Mouse (Mus musculus): ENCODE data around the gene Slc34a1.
"Not testable (repeated sequence)": the region's sequence is repeated elsewhere in the genome, so short reads cannot be mapped to it uniquely, and the experiment has no call there.

Slc34a1 gene

GRCm38 (mm10) chr13:55404853-55405782 lies 7.1 kb downstream of the Slc34a1 start:
- peak; percentile 93 for DNase-seq

DNA sequence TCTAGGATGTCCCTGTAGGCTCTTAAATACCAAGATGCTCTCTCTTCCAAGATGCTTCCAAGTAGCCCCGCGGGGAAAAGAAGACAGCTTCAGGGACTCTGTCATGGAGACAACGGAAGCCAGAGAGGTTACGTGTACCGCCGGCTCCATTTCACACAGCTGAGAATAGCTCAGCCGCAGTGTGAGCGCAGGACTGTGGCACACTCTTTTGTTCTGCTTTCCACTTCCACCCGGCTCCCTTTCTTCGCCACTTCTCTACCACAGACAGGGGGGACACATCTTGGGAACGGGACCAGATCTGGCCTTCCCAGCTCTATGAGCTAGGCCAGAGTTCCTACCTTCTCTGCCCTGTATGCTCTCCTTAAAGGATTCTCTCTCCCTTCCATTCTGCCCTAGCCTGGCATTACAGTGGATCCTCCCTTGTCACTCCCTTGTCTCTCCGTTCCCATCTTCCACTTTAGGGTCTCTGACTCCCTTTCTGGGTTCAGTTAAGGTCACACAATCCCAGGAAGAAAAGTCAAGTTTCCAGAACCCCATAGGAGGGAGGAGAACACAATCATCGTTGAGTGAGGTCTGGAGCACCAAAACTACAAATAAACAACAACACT lies 7.9 kb downstream of the Slc34a1 start:
- DNase-seq, result peak; percentile 77

- no peak for DNase-seq
These were observed 9.4 kb downstream of the Slc34a1 start for GRCm38 (mm10) chr13:55407341-55407740.

- DNase-seq, result no peak
These were observed 10.6 kb downstream of the Slc34a1 start for GRCm38 (mm10) chr13:55408546-55409120.

- DNase-seq, result no peak
These were observed 13.8 kb downstream of the Slc34a1 start for GRCm38 (mm10) chr13:55411826-55412225.

- peak; percentile 43 for DNase-seq
These were observed 14.8 kb downstream of the Slc34a1 start for GRCm38 (mm10) chr13:55412643-55413307.

GRCm38 (mm10) chr13:55413333-55413732 lies 15.3 kb downstream of the Slc34a1 start:
- no peak for DNase-seq

DNA sequence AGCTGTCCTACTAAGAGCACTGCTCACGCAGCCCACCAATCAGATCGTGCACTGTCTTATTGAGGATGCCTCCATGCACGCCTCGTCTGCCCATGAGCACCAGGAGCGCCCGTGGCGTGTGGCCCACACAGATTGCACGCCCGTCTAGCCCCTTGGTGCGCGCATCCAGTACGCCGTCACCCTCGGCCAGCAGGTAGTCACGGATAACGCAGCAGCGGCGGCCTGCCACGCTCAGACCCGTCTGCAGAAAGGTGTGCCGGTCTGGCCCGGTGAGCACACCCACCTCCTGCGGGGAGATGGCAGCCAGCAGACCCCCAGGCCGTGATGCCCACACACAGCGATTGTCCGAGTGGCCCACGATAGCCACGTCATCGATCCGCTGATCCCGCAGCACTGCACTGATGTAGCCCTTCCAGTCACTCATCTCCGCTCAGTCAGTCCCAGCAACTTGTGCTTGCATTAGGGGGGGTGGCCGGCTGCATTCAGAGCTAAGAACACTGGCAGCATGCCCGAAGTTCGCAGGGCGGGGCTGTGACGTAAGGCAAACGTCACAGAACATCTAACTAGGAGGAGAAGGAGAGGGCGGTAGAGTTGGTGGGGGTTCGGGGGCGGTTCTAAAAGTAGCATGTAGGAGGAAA lies 16.9 kb downstream of the Slc34a1 start, which contains the start of gene Pfn3:
Gene Pfn3, minus strand, starts transcription at position 490 of the 638 bp plus-strand sequence.
- DNase-seq, result no peak

DNA sequence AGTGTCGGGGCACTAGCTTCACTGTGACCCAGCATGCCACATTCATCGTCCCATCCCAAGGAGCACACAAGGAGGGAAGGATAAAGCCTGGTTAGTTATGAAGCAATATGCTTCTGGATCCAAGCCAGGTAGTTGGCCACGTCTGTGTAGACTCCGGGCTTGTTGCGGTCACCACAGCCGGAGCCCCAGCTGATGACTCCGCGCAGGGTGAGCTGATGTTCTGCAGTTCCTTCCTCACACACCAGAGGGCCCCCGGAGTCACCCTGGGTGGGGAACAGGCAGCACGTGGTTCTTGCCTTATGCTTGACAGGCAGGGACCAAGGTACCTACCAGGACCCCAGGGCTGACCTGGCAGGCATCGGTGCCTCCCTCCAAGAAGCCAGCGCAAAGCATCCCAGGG lies 20.0 kb downstream of the Slc34a1 start:
- DNase-seq, result peak; percentile 97

GRCm38 (mm10) chr13:55419142-55419541 lies 21.2 kb downstream of the Slc34a1 start:
- no peak for DNase-seq

- DNase-seq, result peak; percentile 58
These were observed 22.3 kb downstream of the Slc34a1 start for GRCm38 (mm10) chr13:55420018-55420932.

DNA sequence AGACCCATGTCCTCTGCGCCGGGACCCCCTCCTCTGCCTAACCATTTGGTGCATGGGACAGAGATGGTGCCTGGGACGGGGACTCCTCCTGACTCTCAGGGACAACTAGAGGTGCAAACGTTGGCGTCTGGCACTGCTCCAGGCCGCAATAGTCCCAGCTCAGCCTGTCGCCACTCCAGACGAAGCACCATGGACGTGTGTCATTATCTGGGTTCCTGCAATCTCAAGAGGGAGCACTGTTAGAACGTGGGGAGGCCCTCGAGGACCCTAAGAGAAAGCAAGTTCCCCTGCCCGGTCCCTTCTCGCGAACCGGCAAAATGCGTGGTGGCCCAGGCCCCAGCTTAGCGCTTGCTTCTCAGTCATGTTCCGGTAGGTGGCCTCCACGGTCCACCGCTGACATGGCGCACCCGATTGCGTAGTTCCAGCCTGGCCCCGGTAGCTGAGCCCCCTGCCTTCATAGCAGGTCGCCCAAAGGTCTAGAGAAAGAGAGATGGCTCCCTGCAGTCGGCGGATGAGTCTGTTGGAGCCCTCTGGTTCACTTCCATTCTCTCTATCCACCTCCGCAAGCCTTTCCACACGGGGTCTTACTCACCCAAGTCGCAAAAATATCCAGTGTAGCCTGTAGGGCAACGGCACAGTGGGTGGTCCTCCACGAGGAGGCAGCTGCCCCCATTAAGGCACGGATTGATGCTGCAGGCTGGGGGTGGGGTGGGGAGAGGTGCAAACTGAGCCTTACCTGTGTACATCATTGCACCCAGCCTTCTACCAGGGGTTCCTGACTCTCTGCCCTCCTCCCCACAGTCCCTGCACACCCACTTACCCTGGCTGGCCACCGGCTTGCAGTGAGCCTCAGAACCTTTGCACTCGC lies 23.2 kb downstream of the Slc34a1 start:
- peak; percentile 89 for DNase-seq

DNA sequence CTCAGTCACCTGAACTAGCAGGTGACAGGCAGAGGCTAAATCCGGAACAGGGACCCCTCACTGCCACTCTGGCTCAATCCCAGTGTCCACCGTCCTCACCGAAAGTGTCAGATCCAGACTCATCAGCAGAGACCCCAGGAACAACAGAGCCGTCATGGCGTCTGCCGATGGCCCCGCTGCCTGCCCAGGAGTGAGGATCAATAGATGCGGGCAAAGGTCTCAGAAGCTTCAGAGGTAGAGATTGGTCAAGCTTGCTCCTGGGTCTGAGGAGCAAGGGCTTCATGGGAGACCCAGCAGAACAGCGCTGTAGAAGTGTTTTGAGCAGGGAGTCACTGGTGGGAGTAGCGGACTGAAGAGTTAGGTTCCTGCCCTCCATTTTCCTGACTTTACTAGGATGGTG lies 28.6 kb downstream of the Slc34a1 start, which contains the start of gene F12:
Gene F12, minus strand, starts transcription at position 181 of the 400 bp plus-strand sequence.
- DNase-seq, result no peak

DNA sequence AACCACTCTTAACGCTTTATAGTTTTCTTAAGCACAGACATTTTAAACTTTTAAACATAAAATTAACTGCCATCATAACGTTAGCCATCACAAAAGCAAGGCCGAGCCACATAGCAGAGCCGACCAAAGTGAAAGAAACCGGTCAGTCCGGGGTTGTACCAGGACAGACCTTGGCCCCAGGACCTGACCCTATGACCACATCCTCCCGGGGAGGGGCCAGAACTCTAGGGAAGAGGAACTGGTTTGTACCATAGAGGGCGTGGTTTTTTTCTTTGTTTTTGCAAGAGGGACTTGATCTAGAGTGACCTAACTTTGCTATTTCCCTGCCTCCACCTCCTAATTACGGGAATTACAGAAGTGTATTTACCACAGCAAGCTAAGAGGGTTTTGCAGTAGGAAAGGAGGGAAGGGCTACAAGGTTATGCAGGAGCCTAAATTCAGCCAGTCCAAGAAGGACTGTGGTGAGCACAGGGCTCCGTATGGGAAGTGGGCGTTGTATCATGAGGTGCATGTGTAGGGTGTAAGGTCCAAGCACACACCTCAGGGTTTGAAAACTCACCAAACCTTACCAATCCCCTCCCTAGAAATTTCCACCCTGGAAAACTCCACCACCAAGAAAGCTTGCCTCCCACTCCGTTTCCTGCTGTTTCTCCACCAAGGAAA lies 31.4 kb downstream of the Slc34a1 start:
- DNase-seq, result no peak

DNA sequence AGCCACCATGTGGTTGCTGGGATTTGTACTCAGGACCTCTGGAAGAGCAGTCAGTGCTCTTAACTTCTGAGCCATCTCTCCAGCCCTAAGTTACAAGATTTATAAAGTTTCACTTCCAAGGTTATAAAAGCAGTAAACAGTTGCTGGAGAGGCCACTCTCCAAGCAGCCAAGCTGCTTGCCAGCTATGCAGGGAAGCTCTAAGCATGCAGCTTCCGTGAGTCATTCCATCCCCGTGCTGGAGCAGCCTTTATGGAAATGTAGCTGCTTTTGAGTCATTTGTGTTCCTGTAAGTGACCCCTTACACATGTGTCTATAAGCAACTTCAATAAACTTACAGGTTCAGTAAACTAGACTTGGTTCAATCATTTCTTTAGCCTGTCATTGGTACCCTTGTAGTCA lies 32.6 kb downstream of the Slc34a1 start:
- no peak for DNase-seq

DNA sequence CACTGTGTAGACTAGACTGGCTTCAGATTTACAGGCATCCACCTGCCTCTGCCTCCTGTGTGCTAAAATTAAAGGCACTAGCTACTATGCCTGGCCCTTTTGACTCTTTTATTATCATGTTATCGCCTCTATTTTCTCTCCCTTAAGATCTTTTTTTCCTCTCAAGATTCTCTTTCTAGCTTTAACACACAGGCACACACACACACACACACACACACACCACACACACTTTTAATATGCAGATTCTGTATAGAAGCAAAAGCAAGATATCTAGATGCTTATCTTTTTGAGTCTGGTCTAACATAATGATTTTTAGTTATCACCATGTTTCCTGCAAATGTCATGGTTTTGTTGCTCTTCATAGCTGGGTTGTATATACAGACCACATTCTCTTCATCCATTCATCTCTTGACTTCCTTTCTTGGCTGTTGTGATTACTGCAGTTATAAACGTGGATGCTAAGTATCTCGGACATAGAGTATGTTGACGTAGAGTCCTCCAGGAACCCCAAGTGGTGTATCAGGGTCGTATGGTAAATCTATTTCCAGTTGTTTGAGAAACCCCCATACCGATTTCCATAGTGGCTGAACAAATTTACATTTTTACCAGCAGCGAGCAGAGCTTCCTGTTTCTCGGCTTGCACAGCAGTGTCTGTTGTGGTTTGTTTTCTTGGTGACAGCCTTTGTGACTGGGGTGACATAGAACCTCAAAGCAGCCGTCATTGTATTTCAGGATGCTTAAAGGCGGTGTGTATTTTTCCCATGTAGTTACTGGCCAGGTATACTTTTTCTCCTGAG lies 34.1 kb downstream of the Slc34a1 start:
- peak; percentile 52 for DNase-seq

GRCm38 (mm10) chr13:55437111-55437629 lies 39.2 kb downstream of the Slc34a1 start:
- DNase-seq, result not testable (repeated sequence)

DNA sequence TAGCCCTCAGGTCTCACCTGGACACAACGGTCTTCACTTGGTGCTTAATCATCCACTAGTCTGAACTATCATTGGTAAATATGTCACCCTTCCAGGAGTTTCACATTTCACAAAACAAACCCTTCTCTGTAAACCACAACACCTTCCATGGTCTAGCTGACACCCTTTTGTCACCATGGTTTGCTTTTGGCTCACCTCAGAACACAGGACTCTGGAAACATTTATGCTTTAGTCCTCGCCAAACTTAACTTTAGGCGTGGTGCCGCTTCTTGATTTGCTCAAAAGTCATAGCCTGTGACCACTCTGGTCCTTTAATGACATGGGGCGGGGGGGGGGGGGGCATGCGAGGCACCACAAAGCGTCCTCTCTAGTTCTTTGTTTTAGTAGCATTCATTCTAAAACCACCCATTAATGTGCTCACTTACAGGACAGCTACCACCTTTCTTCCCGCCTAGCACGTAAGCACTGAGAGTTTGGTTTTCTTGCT lies 45.9 kb downstream of the Slc34a1 start:
- DNase-seq, result peak; percentile 30

All from thymus, postnatal 4 days (tissue).